Mouse (Mus musculus) layer of hippocampus, postnatal 14 days (tissue): ENCODE data around the gene Olfr338. TPM values are rescaled to one million over a fixed set of nuclear protein-coding genes. Genes with fewer than 3 reads are reported as not detected.
"Not testable (repeated sequence)": the region's sequence is repeated elsewhere in the genome, so short reads cannot be mapped to it uniquely, and the experiment has no call there.

ENCODE experiments used
- DNase-seq, 2 experiments: peaks; one replicate each; pipeline ENCODE4 v3.0.0; 2021 to 2022; ENCODE audit warnings: low spot score in 2 of 2, mixed read lengths in 1 of 2
- long read RNA-seq, 2 experiments: library from polyadenylated mRNA; stranded (forward); transcript quantifications; one replicate each; pipeline ENCODE4 v2.0.0; 2021
- total RNA-seq, 2 experiments: library from RNA; stranded (reverse); gene quantifications; 2 replicates each; pipeline ENCODE4 v1.2.3; 2021

Gene Olfr338
- total RNA-seq = under 1 TPM in 1 of 2 experiments, not detected in 1; 0.05 TPM
- long read RNA-seq, experiment 1 = 0 reads
- long read RNA-seq, experiment 2 = 0 reads

DNA sequence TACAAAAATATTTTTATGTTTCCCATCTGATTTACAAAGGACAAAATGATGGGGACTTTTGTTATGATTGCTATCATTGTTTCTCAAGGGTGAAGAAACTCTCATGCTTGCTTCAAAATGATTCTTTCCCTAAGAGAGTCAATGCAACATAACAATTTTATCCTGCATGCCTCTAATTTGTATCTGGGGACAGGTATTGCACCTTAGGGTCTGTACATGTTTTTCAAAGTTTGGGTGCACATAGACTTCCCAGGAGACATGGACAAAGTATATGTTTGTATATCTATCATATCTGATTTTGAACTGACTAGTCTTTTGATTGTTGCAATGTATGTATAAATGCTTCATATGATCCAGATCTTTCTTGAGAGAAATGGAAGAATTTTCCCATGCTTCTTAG lies at the start of gene Olfr338:
Gene Olfr338, plus strand, starts transcription at position 301 of the 400 bp plus-strand sequence.
- DNase-seq = no peak

DNA sequence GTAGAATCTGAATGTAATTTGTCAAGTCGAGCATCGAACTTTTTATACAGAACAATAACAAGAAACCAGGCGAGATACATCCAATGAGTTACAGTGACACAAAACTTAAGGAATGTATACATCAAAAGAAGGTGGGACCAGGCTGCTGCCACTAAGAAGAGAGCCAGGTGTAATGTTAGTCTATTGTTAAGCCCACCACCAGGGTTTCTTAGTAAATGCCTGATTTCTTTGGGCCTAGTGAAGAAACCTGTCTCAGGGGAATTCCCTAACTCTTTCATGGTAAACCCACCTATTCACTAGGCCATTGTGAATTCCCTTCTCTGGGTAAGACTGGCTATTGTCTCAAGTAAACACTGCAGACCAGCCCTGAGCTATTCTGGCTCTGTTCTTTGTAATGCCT lies 41.9 kb downstream of the Olfr338 start:
- not testable (repeated sequence) for DNase-seq

DNA sequence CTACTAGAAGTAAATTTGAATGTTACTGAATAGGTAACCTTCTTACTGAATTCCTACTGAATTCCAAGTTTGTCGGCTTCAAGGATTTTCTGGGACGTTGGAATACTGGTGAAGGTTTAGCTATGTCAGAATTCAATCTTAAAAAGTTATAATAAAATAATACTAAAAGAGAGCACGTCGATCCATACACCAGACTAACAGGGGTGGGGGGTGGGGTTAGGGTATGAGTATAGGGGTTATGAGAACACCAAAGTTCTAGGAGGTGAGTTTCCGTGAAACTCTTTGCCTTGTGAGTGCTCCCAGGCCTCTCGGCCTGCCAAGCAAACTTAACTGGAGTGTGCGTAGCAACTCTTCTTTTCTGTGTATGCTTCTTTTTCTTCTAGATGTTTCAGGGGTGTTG lies 42.3 kb downstream of the Olfr338 start:
- DNase-seq = not testable (repeated sequence)

DNA sequence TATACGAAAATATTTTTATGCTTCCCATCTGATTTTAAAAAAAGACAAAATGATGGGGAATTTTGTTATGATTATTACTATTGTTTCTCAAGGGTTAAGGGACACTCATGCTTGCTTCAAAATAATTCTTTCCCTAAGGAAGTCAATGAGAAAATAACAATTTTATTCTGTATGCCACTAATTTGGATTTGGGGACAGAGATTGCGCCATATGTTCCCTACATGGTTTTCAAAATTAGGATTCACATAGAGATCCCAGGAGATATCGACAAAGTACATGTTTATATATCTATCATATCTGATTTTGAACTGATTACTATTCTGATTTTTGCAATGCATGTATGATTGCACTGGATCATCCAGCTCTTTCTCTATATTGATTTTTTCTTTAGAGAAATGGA lies 45.3 kb downstream of the Olfr338 start, which contains the start of gene Olfr339:
Gene Olfr339, plus strand, starts transcription at position 301 of the 400 bp plus-strand sequence.
- no peak for DNase-seq

Other genes starting within 250 kb of the Olfr338 start
- 10 to 100 TPM; 16.2 to 19.1 TPM for gene Mrrf, start 237.1 kb upstream of the Olfr338 start, total RNA-seq
- 10 to 100 TPM; 49.5 to 50.8 TPM for gene Rbm18, start 236.7 kb upstream of the Olfr338 start, total RNA-seq
- gene Ptgs1, start 143.1 kb upstream of the Olfr338 start, total RNA-seq = 10 to 100 TPM; 16.4 to 19.6 TPM
- gene Olfr339, start 45.4 kb downstream of the Olfr338 start, total RNA-seq = not detected
- gene Olfr340, start 79.1 kb downstream of the Olfr338 start, total RNA-seq = not detected
- gene Olfr341, start 108.9 kb downstream of the Olfr338 start, total RNA-seq = not detected
- gene Olfr342, start 151.5 kb downstream of the Olfr338 start, total RNA-seq = not detected
- gene Olfr344, start 193.1 kb downstream of the Olfr338 start, total RNA-seq = under 1 TPM; 0.05 to 0.07 TPM